Mouse (Mus musculus) liver, embryonic 16.5 days (tissue): ENCODE measurements around the gene Traf3ip1. TPM values are rescaled to one million over a fixed set of nuclear protein-coding genes. Genes with fewer than 3 reads are reported as not detected.

Experiments used
- ATAC-seq: fragments of 200-750 bp; cut with Nextera tagmentation; 2 replicates; pipeline ENCODE4 v1.8.0; 2017; ENCODE audit warnings: low read depth, mild to moderate bottlenecking, moderate number of reproducible peaks, moderate library complexity
- H3K27ac ChIP-seq: fragments of 300-500 bp; sonication (generic); 2 replicates; pipeline ENCODE4 v1.5.1; 2014; ENCODE audit warnings: mild to moderate bottlenecking, low read length
- H3K27me3 ChIP-seq: fragments of 300-500 bp; sonication (generic); 2 replicates; pipeline ENCODE4 v1.6.1; 2014; ENCODE audit warnings: low read depth, low read length, mixed read lengths; ENCODE audit not compliant: control insufficient read depth, insufficient read depth
- H3K36me3 ChIP-seq: fragments of 300-500 bp; sonication (generic); 2 replicates; pipeline ENCODE4 v1.6.1; 2014; ENCODE audit warnings: mild to moderate bottlenecking; ENCODE audit not compliant: control insufficient read depth, insufficient read depth
- H3K4me1 ChIP-seq: fragments of 300-500 bp; sonication (generic); 2 replicates; pipeline ENCODE4 v1.6.1; 2014; ENCODE audit warnings: low read depth, low read length, mixed read lengths; ENCODE audit not compliant: control insufficient read depth
- H3K4me2 ChIP-seq: fragments of 300-500 bp; sonication (generic); 2 replicates; pipeline ENCODE4 v1.6.1; 2014; ENCODE audit warnings: low read depth, low read length, mixed read lengths
- H3K4me3 ChIP-seq: fragments of 300-500 bp; sonication (generic); 2 replicates; pipeline ENCODE4 v1.5.1; 2014; ENCODE audit warnings: low read depth, mild to moderate bottlenecking, low read length
- H3K9ac ChIP-seq: fragments of 300-500 bp; sonication (generic); 2 replicates; pipeline ENCODE4 v1.6.1; 2014; ENCODE audit warnings: low read depth, low read length
- H3K9me3 ChIP-seq: fragments of 300-500 bp; sonication (generic); replicated peaks from 2 replicates; pipeline ENCODE4 v1.6.1; 2016; ENCODE audit warnings: low read length; ENCODE audit not compliant: control insufficient read depth
- WGBS: fragments of 180-500 bp; shearing (Covaris S2); extraction: QIAGEN DNeasy Blood & Tissue Kit; methylation state at CpG from one replicate; pipeline ENCODE4 v1.1.7; 2014; ENCODE audit not compliant: insufficient replicate concordance; 5-methylcytosine and 5-hydroxymethylcytosine counted together
- polyA plus RNA-seq: library from polyadenylated mRNA; unstranded; fragments of >200 nt; fragmentation: Nextera tagmentation; extraction: Ambion mirVana; gene quantifications from 2 replicates; pipeline ENCODE4 v1.2.1, GENCODE M21; 2015

The Traf3ip1 gene
- polyA plus RNA-seq, 1 experiment from 2014 or later, result 1.5 TPM

GRCm38 (mm10) chr1:91567269-91567668 lies 72.8 kb downstream of the Traf3ip1 start:
- Histone ChIP-seq H3K9ac (no peak overlapping the region), H3K4me1 (no peaks in the 10 kb centered on the region), H3K27ac (no peak overlapping the region), H3K4me2 (no peak overlapping the region), H3K9me3 (no peaks in the 10 kb centered on the region), H3K27me3 (no peaks in the 10 kb centered on the region), H3K4me3 (no peak overlapping the region), H3K36me3 (no peaks in the 10 kb centered on the region)
- ATAC-seq, result no peak
- WGBS, result 58% methylated on average over 2 of the region's 2 CpGs

- WGBS, result 40% methylated on average over 10 of the region's 10 CpGs
- H3K27me3 ChIP-seq, result no peaks in the 10 kb centered on the region
- no peaks in the 10 kb centered on the region for H3K4me1 ChIP-seq
- no peak for ATAC-seq
- H3K36me3 ChIP-seq, result no peaks in the 10 kb centered on the region
- no peak overlapping the region for H3K9ac ChIP-seq
- H3K4me2 ChIP-seq, result no peak overlapping the region
- no peaks in the 10 kb centered on the region for H3K9me3 ChIP-seq
- H3K4me3 ChIP-seq, result no peak overlapping the region
- H3K27ac ChIP-seq, result no peak overlapping the region
Measured at GRCm38 (mm10) chr1:91572458-91572857, 78.0 kb downstream of the Traf3ip1 start.

- Histone ChIP-seq H3K27me3 (no peaks in the 10 kb centered on the region), H3K36me3 (no peaks in the 10 kb centered on the region), H3K27ac (no peak overlapping the region), H3K9me3 (no peaks in the 10 kb centered on the region), H3K9ac (no peak overlapping the region), H3K4me1 (no peaks in the 10 kb centered on the region), H3K4me2 (no peak overlapping the region), H3K4me3 (no peak overlapping the region)
- no peak for ATAC-seq
- WGBS, result 55% methylated on average over 3 of the region's 3 CpGs
Measured at GRCm38 (mm10) chr1:91574208-91574607, 79.8 kb downstream of the Traf3ip1 start.

GRCm38 (mm10) chr1:91577883-91578517 lies 83.6 kb downstream of the Traf3ip1 start:
- no peak overlapping the region for H3K4me2 ChIP-seq
- ATAC-seq, result no peak
- H3K4me1 ChIP-seq, result no peaks in the 10 kb centered on the region
- no peak overlapping the region for H3K27ac ChIP-seq
- H3K36me3 ChIP-seq, result no peaks in the 10 kb centered on the region
- 50% methylated on average over 7 of the region's 7 CpGs for WGBS
- H3K9me3 ChIP-seq, result no peaks in the 10 kb centered on the region
- no peak overlapping the region for H3K9ac ChIP-seq
- no peak overlapping the region for H3K4me3 ChIP-seq
- H3K27me3 ChIP-seq, result no peaks in the 10 kb centered on the region

Other genes with a start within 250 kb of the Traf3ip1 start
- gene Ube2f, start 244.3 kb upstream of the Traf3ip1 start, polyA plus RNA-seq, result 66.3 and 69.0 TPM in 2 replicates
- gene Scly, start 196.3 kb upstream of the Traf3ip1 start, polyA plus RNA-seq, result 29.6 and 33.4 TPM in 2 replicates
- gene Espnl, start 172.6 kb upstream of the Traf3ip1 start, polyA plus RNA-seq, result not detected in 2 replicates
- gene Klhl30, start 143.6 kb upstream of the Traf3ip1 start, polyA plus RNA-seq, result 0.15 and 0.46 TPM in 2 replicates
- 2.5 and 3.9 TPM in 2 replicates for gene Erfe, start 128.2 kb upstream of the Traf3ip1 start, polyA plus RNA-seq
- 57.6 and 63.2 TPM in 2 replicates for gene Ilkap, start 95.8 kb upstream of the Traf3ip1 start, polyA plus RNA-seq
- 18.6 and 19.7 TPM in 2 replicates for gene Hes6, start 80.6 kb upstream of the Traf3ip1 start, polyA plus RNA-seq
- 3.6 and 4.1 TPM in 2 replicates for gene Per2, start 35.3 kb upstream of the Traf3ip1 start, polyA plus RNA-seq
- 9.2 and 9.6 TPM in 2 replicates for gene Asb1, start 45.9 kb downstream of the Traf3ip1 start, polyA plus RNA-seq